Mouse (Mus musculus) CD4-positive helper T cell, adult 2 months (primary cell): Measurements from ENCODE around the gene Dpf1.

ENCODE experiments used
- DNase-seq: peaks from one replicate; pipeline ENCODE4 v3.0.0-alpha.2; 2012; ENCODE audit warnings: low read depth, missing footprints, low spot score

Dpf1 gene

GRCm38 (mm10) chr7:29288942-29289638, 14.7 kb upstream of the Dpf1 start, which contains the start of gene Ppp1r14a:
TSS of gene Ppp1r14a (plus strand) at chr7:29289308.
- DNase-seq, result peak; percentile 60

DNA sequence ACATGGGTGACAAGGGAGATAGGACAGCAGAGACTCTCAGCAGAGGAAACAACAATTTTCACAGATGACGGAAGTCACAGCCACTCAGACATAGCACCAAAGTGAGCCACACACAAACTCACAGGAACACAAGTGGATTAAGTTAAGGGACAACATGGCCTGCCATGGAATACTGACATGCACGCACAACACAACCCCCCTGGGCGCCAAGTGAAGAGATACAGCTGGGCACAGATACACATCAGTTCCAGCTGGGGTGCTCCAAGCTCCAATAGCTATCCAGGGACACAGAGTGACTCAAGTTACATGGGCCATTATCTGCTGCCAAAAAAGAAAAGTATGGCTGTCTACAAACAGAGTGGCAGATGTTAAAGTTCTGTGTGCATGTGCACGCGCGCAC, 13.9 kb upstream of the Dpf1 start:
- DNase-seq, result no peak

GRCm38 (mm10) chr7:29290691-29291485, 12.9 kb upstream of the Dpf1 start:
- DNase-seq, result no peak

DNA sequence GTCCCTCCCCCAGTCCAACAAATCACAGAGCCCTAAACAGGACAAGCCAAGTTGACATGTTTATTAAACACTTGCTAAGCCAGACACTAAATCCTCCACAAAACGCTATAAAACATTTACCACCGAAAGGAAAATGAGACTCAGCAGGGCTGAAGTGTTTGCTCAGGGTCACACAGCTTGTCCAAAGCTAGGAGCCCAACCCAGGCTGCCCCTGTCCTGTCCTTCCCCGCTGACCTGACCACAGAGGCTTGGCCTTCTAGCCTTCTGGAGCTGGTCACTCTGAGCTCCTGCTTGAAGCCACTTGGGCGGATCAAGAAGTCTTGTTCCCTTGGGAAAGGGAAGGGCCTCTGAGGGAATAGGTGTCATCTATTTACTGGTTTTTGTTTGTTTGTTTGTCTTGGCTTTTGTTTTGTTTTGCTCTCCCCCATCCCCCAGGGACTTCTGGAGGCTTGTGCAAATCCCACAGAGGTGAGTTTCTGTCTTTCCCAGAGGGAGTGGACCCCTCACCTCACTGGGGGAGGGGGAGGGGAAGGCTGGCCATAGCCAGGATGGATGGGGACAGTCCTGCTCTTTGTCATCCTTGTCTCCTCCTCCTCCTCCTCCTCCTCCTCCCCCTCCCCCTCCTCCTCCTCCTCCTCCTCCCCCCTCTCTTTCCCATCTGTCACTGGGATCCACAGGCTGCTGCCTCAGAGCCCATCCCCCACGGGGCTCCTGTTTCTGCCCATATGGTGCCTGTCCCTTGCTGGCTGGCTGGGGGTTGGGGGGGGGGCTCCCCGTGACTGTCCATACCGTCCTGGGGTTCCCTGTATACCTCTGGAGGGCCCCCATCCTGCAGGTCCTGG, 11.9 kb upstream of the Dpf1 start:
- DNase-seq, result no peak

DNA sequence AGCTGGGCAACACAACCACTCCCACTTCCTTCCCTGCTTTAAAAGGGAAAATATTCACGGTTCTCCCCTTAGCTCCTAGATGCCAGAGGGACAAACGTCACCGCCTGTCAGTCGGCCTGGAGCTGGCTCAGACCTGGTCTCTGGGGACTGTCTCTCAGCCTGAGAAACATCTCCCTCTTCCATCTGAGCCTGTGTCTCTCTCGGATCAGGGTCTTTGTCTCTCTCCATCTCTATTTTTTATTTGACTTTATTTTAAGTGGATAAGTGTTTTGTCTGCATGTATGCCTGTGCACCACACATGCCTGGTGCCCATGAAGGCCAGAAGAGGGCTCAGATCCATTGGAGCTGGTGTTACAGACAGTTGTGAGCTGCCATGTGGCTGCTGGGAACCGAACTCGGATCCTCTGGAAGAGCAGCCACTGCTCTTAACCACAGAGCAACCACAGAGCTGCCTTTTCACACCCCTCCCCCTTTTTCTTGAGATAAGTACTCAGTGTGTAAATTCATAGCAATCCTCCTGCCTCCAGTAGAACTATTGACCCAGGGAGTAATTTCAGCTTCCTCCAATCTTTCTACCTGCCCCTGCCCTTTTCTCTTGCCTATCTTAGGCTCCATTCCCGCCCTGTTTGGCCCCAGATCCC, 11.2 kb upstream of the Dpf1 start:
- no peak for DNase-seq

DNA sequence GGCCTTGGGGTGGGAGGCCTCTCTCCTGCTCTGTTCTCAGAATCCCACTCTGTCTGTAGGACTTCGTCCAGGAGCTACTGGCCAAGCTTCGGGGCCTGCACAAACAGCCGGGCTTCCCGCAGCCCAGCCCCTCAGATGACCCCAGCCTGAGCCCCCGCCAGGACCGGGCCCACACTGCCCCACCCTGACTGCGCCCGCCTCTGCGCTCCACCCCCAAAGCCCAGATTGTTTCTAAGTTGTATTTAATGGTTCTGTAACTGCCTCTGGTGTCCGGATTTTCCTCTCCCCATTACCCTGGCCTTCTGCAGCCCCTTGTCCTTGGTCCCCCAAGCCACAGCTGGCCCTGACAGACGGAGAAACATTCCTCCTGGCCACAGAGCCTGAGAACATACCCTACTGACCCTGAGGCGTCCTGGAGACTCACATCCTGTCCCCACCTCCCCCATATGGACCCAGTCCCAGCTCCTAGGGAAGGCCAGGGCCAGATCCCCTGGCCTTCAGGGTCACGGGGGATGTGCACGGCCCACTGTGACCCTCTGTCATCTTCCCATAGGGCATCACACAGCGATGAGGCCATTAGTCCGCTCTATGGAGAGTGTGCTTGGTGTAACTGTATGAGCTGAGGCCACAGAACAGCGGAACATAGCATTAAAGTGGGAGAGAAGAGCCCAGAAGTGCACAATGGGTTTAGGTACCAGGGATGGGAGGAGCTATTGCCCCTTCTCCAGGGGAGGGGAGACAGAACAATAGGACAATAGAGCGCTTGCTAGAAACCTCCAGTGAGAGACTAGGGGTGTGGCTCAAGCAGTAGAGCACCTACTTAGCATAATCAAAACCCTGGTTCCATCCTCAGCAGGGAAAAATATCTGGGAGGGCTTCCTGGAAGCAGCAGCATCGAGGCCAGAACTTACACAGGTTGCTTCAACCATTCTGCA, 10.4 kb upstream of the Dpf1 start:
- no peak for DNase-seq

DNA sequence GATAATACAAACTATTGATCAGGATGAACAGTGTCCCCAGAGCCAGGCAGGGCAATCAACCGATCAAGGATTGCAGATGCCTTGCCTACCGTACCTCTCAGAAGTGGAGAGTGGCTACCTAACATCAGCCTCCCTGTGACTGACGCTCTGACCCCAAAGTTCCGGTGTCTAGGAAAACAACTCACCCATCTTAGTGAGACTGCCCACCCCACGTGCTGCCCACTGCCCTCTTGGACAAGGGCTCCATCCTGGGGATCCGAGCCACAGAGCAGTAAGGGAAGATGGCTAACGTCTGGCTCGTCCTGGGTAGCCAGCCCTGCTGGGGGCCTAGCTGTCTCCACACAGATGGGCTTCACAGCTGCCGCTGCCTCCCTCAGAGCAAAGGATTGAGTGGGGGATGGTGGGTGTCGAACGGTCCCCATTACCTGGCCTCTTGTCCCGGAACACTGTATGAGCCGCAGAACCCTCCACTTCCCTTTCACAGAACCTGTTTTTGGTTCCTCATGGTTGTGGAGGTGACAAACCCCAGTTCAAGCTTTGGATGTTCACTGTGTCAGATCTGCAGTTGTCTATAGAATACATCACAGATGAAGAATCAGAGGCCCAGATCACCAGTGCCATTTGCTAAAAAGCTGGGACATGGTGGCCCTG, 9.5 kb upstream of the Dpf1 start:
- no peak for DNase-seq

DNA sequence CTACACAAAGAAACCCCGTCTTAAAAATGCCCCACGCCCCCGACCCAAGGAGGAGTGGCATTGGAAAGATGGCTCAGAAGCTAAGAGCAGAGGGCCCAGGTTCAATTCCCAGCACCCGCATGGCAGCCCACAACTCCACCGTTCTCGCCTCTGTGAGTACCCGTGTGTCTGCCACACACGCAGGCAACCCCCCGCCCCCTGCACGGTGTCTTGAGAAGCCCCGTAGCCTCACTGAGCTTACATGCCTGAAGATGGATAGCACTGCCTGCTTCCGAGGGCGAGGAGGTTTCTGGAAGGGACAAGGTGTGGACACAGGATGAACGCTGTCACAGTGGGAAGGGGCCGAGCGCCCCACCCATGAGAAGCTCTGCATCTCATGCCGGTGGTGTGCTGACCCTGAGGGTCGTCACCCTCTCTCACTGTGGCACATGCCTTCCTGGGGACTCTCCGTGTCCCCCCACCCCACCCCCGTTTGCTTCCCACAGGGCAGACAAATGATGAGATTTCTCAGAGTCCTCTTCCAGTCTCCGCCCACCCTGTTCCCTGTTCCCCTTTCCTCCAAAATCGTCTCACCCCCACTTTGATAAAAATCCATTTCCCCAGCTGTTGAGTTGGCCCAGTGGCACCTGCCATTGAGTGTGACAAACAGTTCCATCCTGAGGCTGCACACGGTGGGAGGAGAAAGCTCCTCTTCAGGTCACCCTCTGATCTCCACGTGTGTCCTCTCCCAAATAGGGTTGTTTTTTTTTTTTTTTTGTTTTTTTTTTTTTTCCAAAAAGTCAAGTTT, 7.7 kb upstream of the Dpf1 start:
- DNase-seq, result no peak

GRCm38 (mm10) chr7:29296998-29297397, 6.8 kb upstream of the Dpf1 start:
- peak; percentile 72 for DNase-seq

DNA sequence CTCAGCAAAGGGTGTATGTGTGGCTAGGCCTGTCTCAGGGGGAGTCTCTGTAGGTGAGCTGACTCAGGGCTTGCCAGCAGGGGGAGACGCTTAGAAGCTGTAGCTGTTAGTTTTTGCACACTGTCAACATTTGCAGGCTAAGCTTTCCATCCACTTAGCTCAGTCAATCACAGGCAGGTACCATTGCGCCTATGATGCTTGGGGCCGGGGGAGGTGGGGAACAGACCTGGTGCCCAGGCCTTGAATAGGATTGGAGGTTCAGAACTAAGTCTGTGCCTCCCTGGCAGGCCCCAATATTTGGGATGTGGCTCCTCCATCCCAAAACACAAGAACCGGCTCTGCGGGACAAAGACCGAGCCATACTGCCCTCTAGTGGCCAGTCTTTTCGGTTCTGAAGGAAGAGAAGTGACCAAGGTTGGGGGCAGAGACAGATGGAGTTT, 2.6 kb upstream of the Dpf1 start:
- DNase-seq, result peak; percentile 49

DNA sequence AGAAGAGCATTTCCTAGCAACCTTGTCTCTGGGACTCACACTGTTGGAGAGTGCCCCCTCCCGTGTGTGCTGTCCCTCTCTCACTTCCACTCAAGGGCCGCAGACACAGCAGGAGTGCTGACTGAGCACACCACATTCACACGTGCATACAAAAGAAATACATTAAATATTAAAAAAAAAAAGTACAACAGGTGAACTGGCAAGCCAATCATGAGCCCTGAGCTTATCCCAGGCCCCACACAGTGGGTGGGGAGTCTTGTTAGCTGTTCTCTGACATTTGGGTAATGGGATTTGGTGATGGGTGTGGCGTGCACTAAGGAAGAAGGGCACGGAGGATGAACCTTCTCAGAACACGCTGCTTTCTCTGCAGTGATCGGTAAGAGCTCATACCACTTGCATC, 1.1 kb upstream of the Dpf1 start:
- DNase-seq, result no peak

DNA sequence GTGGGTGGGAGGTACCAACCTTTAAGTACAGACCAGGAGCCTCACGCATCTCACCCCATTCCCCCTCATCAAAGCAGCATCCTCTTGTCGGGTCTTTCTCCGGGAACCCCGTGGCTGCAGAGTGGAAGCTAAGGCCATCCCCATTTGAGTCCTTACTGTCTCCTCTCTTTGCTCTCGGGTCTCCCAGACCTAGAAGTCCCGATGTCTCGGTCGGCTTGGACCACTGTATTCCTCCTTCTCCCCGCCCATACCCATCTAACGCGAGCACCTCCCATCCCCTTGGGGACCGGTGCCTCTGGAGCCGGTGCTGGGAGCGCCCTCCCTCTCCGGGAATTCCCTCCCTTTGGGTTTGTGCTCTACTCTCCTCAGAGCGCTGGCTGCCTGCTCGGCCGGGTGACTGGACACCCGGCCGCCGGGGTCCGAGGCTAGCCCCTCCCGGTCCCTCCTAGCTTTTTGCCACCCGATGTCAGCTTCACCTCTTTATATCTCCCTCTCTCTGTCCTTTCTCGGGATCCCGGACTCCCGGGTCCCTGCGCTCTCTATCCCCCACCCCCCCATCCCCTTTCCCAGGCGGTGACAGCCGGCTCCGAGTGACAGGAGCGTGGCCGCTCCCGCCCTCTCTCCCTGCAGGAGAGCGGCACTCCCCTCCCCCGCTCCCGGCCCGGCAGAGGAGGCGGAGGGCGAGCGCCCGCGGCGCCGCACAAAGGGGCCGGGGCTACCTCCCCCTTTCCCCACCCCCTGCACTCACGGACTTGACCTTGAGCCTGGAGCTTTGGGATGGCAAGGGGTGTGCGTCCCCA, 912 bp downstream of the Dpf1 start:
- DNase-seq, result no peak

GRCm38 (mm10) chr7:29305263-29305988, 1.7 kb downstream of the Dpf1 start:
- no peak for DNase-seq

- no peak for DNase-seq
Observed at GRCm38 (mm10) chr7:29306108-29306507, 2.4 kb downstream of the Dpf1 start.

DNA sequence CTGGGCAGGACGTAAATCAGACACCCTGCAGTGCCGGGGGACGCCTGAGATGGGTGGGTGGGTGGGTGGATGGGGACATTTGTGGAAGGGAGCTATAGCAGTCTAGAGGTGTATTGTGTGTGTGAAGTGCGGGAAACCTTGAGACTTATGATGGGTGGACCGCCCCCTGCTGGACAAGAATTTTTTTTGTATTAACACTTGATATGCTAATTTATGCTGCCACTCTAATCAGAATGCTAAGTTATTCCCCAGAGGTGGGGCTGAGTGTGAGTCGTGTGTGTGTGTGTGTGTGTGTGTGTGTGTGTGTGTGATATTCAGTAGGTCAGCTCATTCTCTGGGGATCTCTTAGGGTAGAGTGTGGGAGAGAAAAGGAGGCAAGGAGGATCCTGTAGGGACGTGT, 2.9 kb downstream of the Dpf1 start:
- peak; percentile 62 for DNase-seq

DNA sequence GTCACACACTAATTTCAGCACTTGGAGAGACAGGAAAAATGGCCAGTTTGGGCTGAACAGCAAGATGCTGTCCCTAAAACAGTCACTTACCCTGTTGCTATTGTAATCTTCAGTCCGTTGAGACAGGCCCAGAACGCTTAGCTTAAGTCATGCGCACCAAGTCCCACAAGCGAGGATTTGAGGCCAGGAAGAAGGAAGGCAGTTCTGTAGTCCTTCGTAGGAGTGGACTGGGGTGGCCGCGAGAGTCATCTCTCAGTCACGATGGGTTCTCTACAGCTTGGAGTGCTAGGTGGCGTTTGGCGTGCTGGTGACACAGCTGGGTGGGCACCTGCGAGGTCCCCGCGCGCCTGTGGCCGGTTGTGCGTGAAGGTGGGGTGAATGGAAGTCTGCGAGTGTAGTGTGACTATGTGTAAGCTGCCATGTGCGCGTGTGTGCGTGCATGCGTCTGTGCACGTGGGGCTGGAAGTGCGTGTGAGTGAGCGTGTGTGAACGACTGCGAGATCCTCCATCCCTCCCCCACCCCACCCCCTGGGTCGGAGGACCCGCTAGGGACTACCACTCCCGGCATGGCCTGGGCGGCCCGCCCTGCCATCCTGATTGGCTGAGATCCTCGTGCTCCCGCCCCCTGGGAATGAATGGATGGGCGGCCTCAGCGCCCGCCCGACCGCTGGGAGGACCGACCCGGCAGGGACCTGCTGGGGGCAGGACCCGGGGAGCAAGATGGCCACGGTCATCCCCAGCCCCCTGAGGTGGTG, 3.8 kb downstream of the Dpf1 start:
- DNase-seq, result peak; percentile 75

GRCm38 (mm10) chr7:29309221-29309721, 5.5 kb downstream of the Dpf1 start:
- no peak for DNase-seq
